Mouse (Mus musculus) lung, postnatal 0 days (tissue): ENCODE data around the gene Zfp964. TPM values are rescaled to one million over a fixed set of nuclear protein-coding genes. Genes with fewer than 3 reads are reported as not detected.
"Not testable (repeated sequence)": the region's sequence is repeated elsewhere in the genome, so short reads cannot be mapped to it uniquely, and the experiment has no call there.

Experiments used
- ATAC-seq: fragments of 200-750 bp; cut with Nextera tagmentation; 2 replicates; pipeline ENCODE4 v1.8.0; 2017; ENCODE audit warnings: moderate library complexity
- DNase-seq: peaks from one replicate; pipeline ENCODE4 v3.0.0-alpha.2; 2016; ENCODE audit warnings: low spot score
- H3K27ac ChIP-seq: fragments of 300-500 bp; sonication (generic); 2 replicates; pipeline ENCODE4 v1.5.1; 2014; ENCODE audit warnings: antibody characterized with exemption, mild to moderate bottlenecking, low read length, mixed read lengths
- H3K27me3 ChIP-seq: fragments of 300-500 bp; sonication (generic); replicated peaks from 2 replicates; pipeline ENCODE4 v1.6.1; 2014; ENCODE audit warnings: low read length, mixed read lengths; ENCODE audit not compliant: insufficient read depth
- H3K36me3 ChIP-seq: fragments of 300-500 bp; sonication (generic); 2 replicates; pipeline ENCODE4 v1.6.1; 2014; ENCODE audit warnings: low read length, mixed read lengths; ENCODE audit not compliant: insufficient read depth
- H3K4me1 ChIP-seq: fragments of 300-500 bp; sonication (generic); 2 replicates; pipeline ENCODE4 v1.6.1; 2014; ENCODE audit warnings: antibody characterized with exemption, low read depth, low read length, mixed read lengths; ENCODE audit not compliant: insufficient read depth
- H3K4me2 ChIP-seq: fragments of 300-500 bp; sonication (generic); replicated peaks from 2 replicates; pipeline ENCODE4 v1.6.1; 2014; ENCODE audit warnings: low read depth, mild to moderate bottlenecking, low read length, moderate library complexity, mixed read lengths
- H3K4me3 ChIP-seq: fragments of 300-500 bp; sonication (generic); 2 replicates; pipeline ENCODE4 v1.5.1; 2014; ENCODE audit warnings: low read depth, low read length
- H3K9ac ChIP-seq: fragments of 300-500 bp; sonication (generic); replicated peaks from 2 replicates; pipeline ENCODE4 v1.6.1; 2014; ENCODE audit warnings: low read depth, mild to moderate bottlenecking
- H3K9me3 ChIP-seq: fragments of 300-500 bp; sonication (generic); 2 replicates; pipeline ENCODE4 v1.6.1; 2016; ENCODE audit warnings: low read length, mixed read lengths
- CTCF ChIP-seq: IDR thresholded peaks from 2 replicates; pipeline ENCODE4 v1.5.1; 2016; ENCODE audit warnings: antibody characterized with exemption, mild to moderate bottlenecking
- EP300 ChIP-seq: IDR thresholded peaks from 2 replicates; pipeline ENCODE4 v1.6.1; 2016; ENCODE audit warnings: antibody characterized with exemption, mild to moderate bottlenecking, control low read depth
- WGBS: fragments of 180-500 bp; shearing (Covaris S2); extraction: QIAGEN DNeasy Blood & Tissue Kit; methylation state at CpG from one replicate; pipeline ENCODE4 v1.1.7; 2014; 5-methylcytosine and 5-hydroxymethylcytosine counted together
- polyA plus RNA-seq: library from polyadenylated mRNA; unstranded; fragments of >200 nt; fragmentation: Nextera tagmentation; extraction: Ambion mirVana; gene quantifications from 2 replicates; pipeline ENCODE4 v1.2.1, GENCODE M21; 2015

Zfp964 gene
- polyA plus RNA-seq, 1 experiment from 2014 or later = 0.95 TPM

- WGBS = 61% methylated on average over 6 of the region's 6 CpGs
- H3K27me3 ChIP-seq = no peaks in the 10 kb centered on the region
- H3K4me2 ChIP-seq = no peak overlapping the region
- ATAC-seq = no peak
- H3K4me3 ChIP-seq = no peak overlapping the region
- H3K9ac ChIP-seq = no peak overlapping the region
- H3K27ac ChIP-seq = no peak overlapping the region
- 0 out of 2 replicates have a peak, but pooled peaks cover 3% of the 10 kb centered on the region for H3K9me3 ChIP-seq
- no peaks in the 10 kb centered on the region for H3K4me1 ChIP-seq
- TF ChIP-seq CTCF = no peak
- H3K36me3 ChIP-seq = peaks cover 24% of the 10 kb centered on the region; the same call in 1 of the 2 replicates
- DNase-seq = no peak
Observed at GRCm38 (mm10) chr8:69701810-69702209, 47.5 kb downstream of the Zfp964 start.

- H3K36me3 ChIP-seq = peaks cover 31% of the 10 kb centered on the region; the same call in 1 of the 2 replicates
- H3K9ac ChIP-seq, H3K4me2 ChIP-seq, ATAC-seq, H3K27ac ChIP-seq, H3K4me3 ChIP-seq, H3K27me3 ChIP-seq, H3K9me3 ChIP-seq, DNase-seq, H3K4me1 ChIP-seq: not testable (repeated sequence)
- 97% methylated on average over 8 of the region's 10 CpGs for WGBS
Observed at GRCm38 (mm10) chr8:69710624-69711023, 56.3 kb downstream of the Zfp964 start, which contains the start of gene Zfp869. Zfp869 (minus strand) TSS chr8:69710724.

- no peak overlapping the region for H3K4me2 ChIP-seq
- 88% methylated on average over 8 of the region's 8 CpGs for WGBS
- H3K36me3 ChIP-seq = peaks cover 6% of the 10 kb centered on the region; the same call in 1 of the 2 replicates
- no peak overlapping the region for H3K9ac ChIP-seq
- no peak for ATAC-seq
- no peaks in the 10 kb centered on the region for H3K9me3 ChIP-seq
- TF ChIP-seq EP300 = no peak
- TF ChIP-seq CTCF = no peak
- peaks cover 8% of the 10 kb centered on the region; the same call in 1 of the 2 replicates for H3K4me1 ChIP-seq
- H3K27me3 ChIP-seq = no peaks in the 10 kb centered on the region
- no peak for DNase-seq
- no peak overlapping the region for H3K27ac ChIP-seq
- H3K4me3 ChIP-seq = no peak overlapping the region
Observed at GRCm38 (mm10) chr8:69713516-69713915, 59.2 kb downstream of the Zfp964 start.

DNA sequence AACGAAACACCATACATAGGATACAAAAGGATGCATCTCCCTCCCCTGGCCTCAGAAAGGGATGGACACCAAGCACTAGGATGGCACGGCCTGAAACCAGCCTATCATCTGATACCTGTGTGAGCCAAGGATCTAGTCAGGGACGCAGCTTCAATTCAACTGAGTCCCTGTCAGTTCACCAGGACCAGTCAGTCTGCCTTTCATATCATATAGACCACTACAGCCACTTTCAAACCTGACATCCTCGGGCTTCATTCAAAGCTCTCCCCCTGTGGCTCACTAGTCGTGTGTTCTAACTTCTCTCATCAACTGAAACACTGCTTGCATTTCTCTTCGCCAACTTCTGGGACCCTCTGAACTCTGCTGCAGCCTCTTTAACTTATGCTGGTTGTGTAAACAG is 61.1 kb downstream of the Zfp964 start:
- H3K27ac ChIP-seq = no peak overlapping the region
- no peak overlapping the region for H3K4me3 ChIP-seq
- H3K36me3 ChIP-seq = no peaks in the 10 kb centered on the region
- 73% methylated on average over 6 of the region's 6 CpGs for WGBS
- H3K4me2 ChIP-seq = peak overlapping the region; percentile 18; the same call in 1 of the 2 replicates
- H3K27me3 ChIP-seq = no peaks in the 10 kb centered on the region
- no peaks in the 10 kb centered on the region for H3K9me3 ChIP-seq
- no peak overlapping the region for H3K9ac ChIP-seq
- DNase-seq = no peak
- TF ChIP-seq EP300 (no peak), CTCF (no peak)
- peaks cover 8% of the 10 kb centered on the region; the same call in 1 of the 2 replicates for H3K4me1 ChIP-seq
- ATAC-seq = no peak

Other genes starting within 250 kb of the Zfp964 start
- not detected in 2 replicates for gene Gm9495, start 200.9 kb upstream of the Zfp964 start, polyA plus RNA-seq
- not detected in 2 replicates for gene Gm7697, start 131.5 kb upstream of the Zfp964 start, polyA plus RNA-seq
- 15.2 and 16.1 TPM in 2 replicates for gene Zfp868, start 28.9 kb upstream of the Zfp964 start, polyA plus RNA-seq
- gene Zfp869, start 56.2 kb downstream of the Zfp964 start, polyA plus RNA-seq = 14.6 and 16.8 TPM in 2 replicates
- gene Zfp963, start 95.5 kb downstream of the Zfp964 start, polyA plus RNA-seq = 6.6 and 7.1 TPM in 2 replicates
- gene Gm20422, start 120.4 kb downstream of the Zfp964 start, polyA plus RNA-seq = 0.19 and 0.41 TPM in 2 replicates
- gene Atp13a1, start 136.7 kb downstream of the Zfp964 start, polyA plus RNA-seq = 21.2 and 21.6 TPM in 2 replicates
- gene Zfp866, start 136.7 kb downstream of the Zfp964 start, polyA plus RNA-seq = 12.8 and 13.2 TPM in 2 replicates
- 8.4 and 8.6 TPM in 2 replicates for gene Gmip, start 154.2 kb downstream of the Zfp964 start, polyA plus RNA-seq
- gene Lpar2, start 167.9 kb downstream of the Zfp964 start, polyA plus RNA-seq = 0.52 and 0.56 TPM in 2 replicates
- gene Pbx4, start 178.0 kb downstream of the Zfp964 start, polyA plus RNA-seq = 15.9 and 17.0 TPM in 2 replicates
- gene Cilp2, start 233.2 kb downstream of the Zfp964 start, polyA plus RNA-seq = 0.17 and 0.36 TPM in 2 replicates
- gene Tssk6, start 247.7 kb downstream of the Zfp964 start, polyA plus RNA-seq = 1.9 and 2.3 TPM in 2 replicates
- 165 and 177 TPM in 2 replicates for gene Ndufa13, start 248.1 kb downstream of the Zfp964 start, polyA plus RNA-seq
- gene Yjefn3, start 248.2 kb downstream of the Zfp964 start, polyA plus RNA-seq = 2.1 and 3.4 TPM in 2 replicates